28 mouse cellular contexts compared by ENCODE assay signal in the genomic region with DNA sequence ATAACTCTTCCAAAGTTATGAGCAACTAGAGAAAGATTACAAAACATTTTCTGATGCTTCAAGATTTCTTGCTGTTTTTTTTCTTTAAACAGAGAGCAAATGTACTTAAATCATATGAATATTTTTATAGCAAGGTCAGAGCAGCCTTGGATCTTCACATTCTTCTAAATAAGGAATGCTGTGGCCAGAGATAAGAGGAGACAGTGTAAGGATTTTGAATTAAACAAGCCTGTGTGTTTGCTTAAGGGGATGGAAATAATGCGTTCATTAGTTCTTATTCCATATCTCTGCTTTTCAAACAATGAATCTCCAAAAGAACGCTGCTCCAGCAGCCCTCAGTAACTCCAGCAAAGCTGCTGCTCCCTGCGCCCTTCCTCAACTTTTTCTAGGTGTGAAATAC.
DNase-seq lines count a peak whose midpoint lies in the region; ATAC-seq and TF ChIP-seq lines count a peak whose summit lies in the region.
"Had no signal": no experiment of that assay in that cellular context is flagged by ENCODE, and none has a peak within 500 bp of the region (broad histone marks: within the 10 kb centered on the region; RNA-seq: fewer than 3 reads in every experiment).

No protein-coding gene starts in this region.

- no peak for TF ChIP-seq CTCF in left cerebral cortex, adult 2 months (IDR thresholded peaks at IDR 0.05)
- no peak for TF ChIP-seq CTCF in testis, adult 2 months (IDR thresholded peaks at IDR 0.05; ENCODE audit: control insufficient read depth, insufficient read depth, insufficient replicate concordance, low read depth, low read length)

- no peaks in the 10 kb centered on the region for H3K27me3 ChIP-seq in kidney, embryonic 16.5 days (ENCODE audit: insufficient read depth, low read length)
- no peaks in the 10 kb centered on the region for H3K27me3 ChIP-seq in testis, adult 2 months (ENCODE audit: control insufficient read depth, insufficient read depth, low read length)
- H3K27me3 ChIP-seq: CH12.LX; embryonic facial prominence, embryonic 12.5 days; embryonic facial prominence, embryonic 15.5 days; hindbrain, embryonic 12.5 days; hindbrain, embryonic 15.5 days had no signal

- H3K4me1 ChIP-seq in kidney, embryonic 16.5 days (ENCODE audit: insufficient read depth, low read length): no peaks in the 10 kb centered on the region; the same call in 1 of the 2 replicates
- no peaks in the 10 kb centered on the region for H3K4me1 ChIP-seq in testis, adult 2 months (ENCODE audit: control insufficient read depth, insufficient read depth, low read length)
- H3K4me1 ChIP-seq: embryonic facial prominence, embryonic 12.5 days; embryonic facial prominence, embryonic 15.5 days; hindbrain, embryonic 12.5 days; hindbrain, embryonic 15.5 days had no signal

- no peak for ATAC-seq in kidney, embryonic 16.5 days (ENCODE audit: low FRiP score, low TSS enrichment)
- no peak for ATAC-seq in erythroblast, adult 5-6 weeks (replicated peaks; ENCODE audit: low FRiP score, poor library complexity, severe bottlenecking)
- ATAC-seq: forebrain, embryonic 14.5 days; forebrain, postnatal 0 days had no signal

- no peaks in the 10 kb centered on the region for H3K36me3 ChIP-seq in kidney, embryonic 16.5 days (ENCODE audit: insufficient read depth, low read length)
- H3K36me3 ChIP-seq in testis, adult 2 months (ENCODE audit: control insufficient read depth, insufficient read depth, low read length): no peaks in the 10 kb centered on the region
- H3K36me3 ChIP-seq: embryonic facial prominence, embryonic 12.5 days; embryonic facial prominence, embryonic 15.5 days; forebrain, embryonic 10.5 days; G1E; hindbrain, embryonic 12.5 days; hindbrain, embryonic 15.5 days had no signal

- intact Hi-C loops in left cerebral cortex, adult 2 months (cut with DNase I): no loop called here
- intact Hi-C loops in left cerebral cortex, postnatal 4 days (cut with DNase I): loop anchor here (5.0 kb wide), 1 partner anchor 376 kb away; no protein-coding TSS in a partner anchor

- no peak for TF ChIP-seq POLR2A in testis, adult 2 months (IDR thresholded peaks at IDR 0.05; ENCODE audit: control insufficient read depth, low read depth, low read length)

- H3K4me2 ChIP-seq in kidney, embryonic 16.5 days (replicated peaks; ENCODE audit: low read depth, low read length): no peak overlapping the region
- H3K4me2 ChIP-seq: embryonic facial prominence, embryonic 12.5 days; embryonic facial prominence, embryonic 15.5 days; heart, embryonic 11.5 days; hindbrain, embryonic 12.5 days; hindbrain, embryonic 15.5 days had no signal

- no peak overlapping the region for H3K4me3 ChIP-seq in kidney, embryonic 16.5 days (ENCODE audit: low read length)
- H3K4me3 ChIP-seq in left cerebral cortex, adult 2 months: no peak overlapping the region
- no peak overlapping the region for H3K4me3 ChIP-seq in testis, adult 2 months (ENCODE audit: control insufficient read depth, low read depth, low read length)
- H3K4me3 ChIP-seq: embryonic facial prominence, embryonic 12.5 days; embryonic facial prominence, embryonic 15.5 days; forebrain, embryonic 10.5 days; gastrocnemius, adult 2 months; hindbrain, embryonic 12.5 days; hindbrain, embryonic 15.5 days had no signal

- peak overlapping the region; percentile 34; the same call in 1 of the 2 replicates for H3K27ac ChIP-seq in kidney, embryonic 16.5 days (ENCODE audit: low read length)
- H3K27ac ChIP-seq in left cerebral cortex, adult 2 months: peak overlapping the region; percentile 5; the same call in 1 of the 2 replicates
- peak overlapping the region; percentile 67; the same call in 1 of the 2 replicates for H3K27ac ChIP-seq in testis, adult 2 months (ENCODE audit: control insufficient read depth, insufficient read depth, low read depth, low read length)
- H3K27ac ChIP-seq: embryonic facial prominence, embryonic 12.5 days; embryonic facial prominence, embryonic 15.5 days; forebrain, embryonic 10.5 days; gastrocnemius, adult 2 months; hindbrain, embryonic 12.5 days; hindbrain, embryonic 15.5 days had no signal

- H3K9ac ChIP-seq in kidney, embryonic 16.5 days (replicated peaks; ENCODE audit: low read length): no peak overlapping the region
- H3K9ac ChIP-seq: embryonic facial prominence, embryonic 12.5 days; embryonic facial prominence, embryonic 15.5 days; forebrain, postnatal 0 days; hindbrain, embryonic 12.5 days; hindbrain, embryonic 15.5 days had no signal

- 74% methylated on average over 3 of the region's 3 CpGs for WGBS in kidney, embryonic 16.5 days

- no peak for DNase-seq in kidney, postnatal 14 days
- no peak for DNase-seq in left cerebral cortex, adult 2 months (ENCODE audit: extremely low spot score in 1 of 2, low spot score in 2 of 2)
- no peak for DNase-seq in left cerebral cortex, postnatal 4 days
- no peak for DNase-seq in testis, postnatal 14 days (ENCODE audit: low spot score)
- DNase-seq in retina, postnatal 1 day: peak; percentile 72
- DNase-seq: adrenal gland, adult 2 months; adrenal gland, postnatal 14 days; B cell, adult 2 months; cerebellum, adult 11 months; cerebellum, adult 2 months; cerebellum, adult 9-11 months; cerebellum, postnatal 25 days; forebrain, postnatal 0 days; gastrocnemius, adult 2 months; gastrocnemius, postnatal 14 days; heart, adult 11 months had no signal

- H3K9me3 ChIP-seq in kidney, embryonic 16.5 days (ENCODE audit: low read length): no peaks in the 10 kb centered on the region
- H3K9me3 ChIP-seq: embryonic facial prominence, embryonic 12.5 days; embryonic facial prominence, embryonic 15.5 days; forebrain, embryonic 10.5 days; hindbrain, embryonic 12.5 days; hindbrain, embryonic 15.5 days had no signal

Comparison
In these comparisons a context has a peak if more than half of its experiments do, and no peak if none do; other contexts are left out.
1. H3K27ac ChIP-seq: peak in every context shown above with its lines; median percentile 67 in testis, adult 2 months; 34 in kidney, embryonic 16.5 days; 5 in left cerebral cortex, adult 2 months.